Mouse (Mus musculus): ENCODE data around the gene Elf1.

GRCm38 (mm10) chr14:79486617-79486992, 5.6 kb downstream of the Elf1 start:
- TF ChIP-seq EP300 (IDR thresholded peaks at IDR 0.05; ENCODE audit: low read depth) (peak; percentile 23), CTCF (IDR thresholded peaks at IDR 0.05; ENCODE audit: low read depth) (no peak)

Measured in liver, embryonic 14.5 days (tissue).